Mouse (Mus musculus) E14TG2a.4 (cell line): Measurements from ENCODE around the gene B130006D01Rik.

Experiments
- H3K27me3 ChIP-seq: 2 replicates; pipeline ENCODE4 v1.6.1; 2014; ENCODE audit warnings: low read length, control low read depth; ENCODE audit not compliant: insufficient read depth
- H3K36me3 ChIP-seq: 2 replicates; pipeline ENCODE4 v1.6.1; 2014; ENCODE audit warnings: low read length, control low read depth; ENCODE audit not compliant: insufficient read depth
- H3K4me1 ChIP-seq: replicated peaks from 2 replicates; pipeline ENCODE4 v1.6.1; 2014; ENCODE audit warnings: low read depth, low read length, control low read depth
- H3K4me3 ChIP-seq: replicated peaks from 2 replicates; pipeline ENCODE4 v1.5.1; 2014; ENCODE audit warnings: mild to moderate bottlenecking, low read length
- H3K9me3 ChIP-seq: 2 replicates; pipeline ENCODE4 v1.6.1; 2014; ENCODE audit warnings: low read length, control low read depth
- CTCF ChIP-seq: conservative IDR thresholded peaks from 2 replicates; pipeline ENCODE4 v1.5.1; 2014; ENCODE audit warnings: low read length
- NANOG ChIP-seq: IDR thresholded peaks from 2 replicates; pipeline ENCODE4 v1.6.1; 2014; ENCODE audit warnings: borderline replicate concordance, low read length, mixed read lengths
- POU5F1 ChIP-seq: IDR thresholded peaks from 2 replicates; pipeline ENCODE4 v1.6.1; 2014; ENCODE audit warnings: low read length, borderline replicate concordance

B130006D01Rik gene

GRCm38 (mm10) chr11:95723287-95723686 lies at the start of gene B130006D01Rik:
Gene B130006D01Rik, plus strand, starts transcription at chr11:95723587.
- Histone ChIP-seq H3K4me1 (peaks cover 52% of the 10 kb centered on the region), H3K27me3 (no peaks in the 10 kb centered on the region)

GRCm38 (mm10) chr11:95675498-95675897 lies 47.9 kb upstream of the B130006D01Rik start:
- no peaks in the 10 kb centered on the region for H3K9me3 ChIP-seq
- no peak overlapping the region for H3K4me3 ChIP-seq
- H3K36me3 ChIP-seq, result peaks cover 96% of the 10 kb centered on the region
- TF ChIP-seq NANOG, result no peak
- no peak for TF ChIP-seq POU5F1
- TF ChIP-seq CTCF, result no peak
- H3K4me1 ChIP-seq, result peaks cover 90% of the 10 kb centered on the region
- no peaks in the 10 kb centered on the region for H3K27me3 ChIP-seq

More at GRCm38 (mm10) chr11:95723287-95723686, at the start of gene B130006D01Rik:
- Histone ChIP-seq H3K9me3 (no peaks in the 10 kb centered on the region), H3K4me3 (no peak within 1 kb of the TSS), H3K36me3 (peaks cover 24% of the 10 kb centered on the region)
- no peak for TF ChIP-seq POU5F1
- no peak for TF ChIP-seq CTCF
- TF ChIP-seq NANOG, result no peak

- TF ChIP-seq NANOG (no peak), CTCF (peak; percentile 91)
- Histone ChIP-seq H3K9me3 (no peaks in the 10 kb centered on the region), H3K36me3 (peaks cover 96% of the 10 kb centered on the region), H3K4me3 (no peak overlapping the region), H3K27me3 (no peaks in the 10 kb centered on the region), H3K4me1 (peaks cover 89% of the 10 kb centered on the region)
These were observed 47.1 kb upstream of the B130006D01Rik start for GRCm38 (mm10) chr11:95676307-95676706.

GRCm38 (mm10) chr11:95677925-95678701 lies 45.3 kb upstream of the B130006D01Rik start:
- no peak overlapping the region for H3K4me3 ChIP-seq
- peaks cover 97% of the 10 kb centered on the region for H3K36me3 ChIP-seq
- peaks cover 90% of the 10 kb centered on the region for H3K4me1 ChIP-seq
- no peaks in the 10 kb centered on the region for H3K9me3 ChIP-seq
- H3K27me3 ChIP-seq, result no peaks in the 10 kb centered on the region
- TF ChIP-seq POU5F1, result no peak
- TF ChIP-seq CTCF, result no peak
- TF ChIP-seq NANOG, result no peak

- no peaks in the 10 kb centered on the region for H3K27me3 ChIP-seq
- no peaks in the 10 kb centered on the region for H3K9me3 ChIP-seq
- H3K4me1 ChIP-seq, result peaks cover 70% of the 10 kb centered on the region
- H3K36me3 ChIP-seq, result peaks cover 59% of the 10 kb centered on the region
- no peak overlapping the region for H3K4me3 ChIP-seq
- TF ChIP-seq POU5F1, result no peak
- TF ChIP-seq NANOG, result no peak
- TF ChIP-seq CTCF, result no peak
These were observed 41.3 kb upstream of the B130006D01Rik start for GRCm38 (mm10) chr11:95681995-95682601.

GRCm38 (mm10) chr11:95682946-95683345 lies 40.4 kb upstream of the B130006D01Rik start:
- Histone ChIP-seq H3K9me3 (no peaks in the 10 kb centered on the region), H3K4me1 (peaks cover 68% of the 10 kb centered on the region), H3K36me3 (peaks cover 50% of the 10 kb centered on the region), H3K27me3 (no peaks in the 10 kb centered on the region), H3K4me3 (no peak overlapping the region)
- TF ChIP-seq NANOG (no peak), CTCF (no peak), POU5F1 (no peak)

- Histone ChIP-seq H3K27me3 (0 out of 2 replicates have a peak, but pooled peaks cover 8% of the 10 kb centered on the region), H3K4me3 (no peak overlapping the region), H3K9me3 (no peaks in the 10 kb centered on the region), H3K4me1 (peaks cover 57% of the 10 kb centered on the region), H3K36me3 (peaks cover 20% of the 10 kb centered on the region)
- TF ChIP-seq CTCF, result peak; percentile 94
- no peak for TF ChIP-seq NANOG
These were observed 37.4 kb upstream of the B130006D01Rik start for GRCm38 (mm10) chr11:95686031-95686430.

- Histone ChIP-seq H3K4me1 (peaks cover 45% of the 10 kb centered on the region), H3K4me3 (no peak overlapping the region)
- TF ChIP-seq CTCF (no peak), POU5F1 (no peak), NANOG (no peak)
These were observed 36.2 kb upstream of the B130006D01Rik start for GRCm38 (mm10) chr11:95687084-95687656.

More at GRCm38 (mm10) chr11:95687084-95687656, 36.2 kb upstream of the B130006D01Rik start:
- no peaks in the 10 kb centered on the region for H3K9me3 ChIP-seq
- H3K36me3 ChIP-seq, result peaks cover 9% of the 10 kb centered on the region
- H3K27me3 ChIP-seq, result peaks cover 13% of the 10 kb centered on the region
